Mouse (Mus musculus) myocyte (in vitro differentiated cells): ENCODE measurements around the gene Rtl3. TPM values are rescaled to one million over a fixed set of nuclear protein-coding genes. Genes with fewer than 3 reads are reported as not detected.

Experiments
- H3K27me3 ChIP-seq: one replicate; pipeline ENCODE4 v1.6.1; 2011; ENCODE audit not compliant: control insufficient read depth, insufficient read depth, insufficient read length
- H3K36me3 ChIP-seq: one replicate; pipeline ENCODE4 v1.6.1; 2011; ENCODE audit not compliant: control insufficient read depth, insufficient read depth
- H3K4me2 ChIP-seq: one replicate; pipeline ENCODE4 v1.6.1; 2011; ENCODE audit warnings: low read depth, control low read depth
- H3K4me3 ChIP-seq: one replicate; pipeline ENCODE4 v1.5.1; 2011; ENCODE audit warnings: mild to moderate bottlenecking, control low read depth, moderate library complexity
- H3K79me2 ChIP-seq: one replicate; pipeline ENCODE4 v1.6.1; 2011; ENCODE audit not compliant: control insufficient read depth, insufficient read depth
- H3ac ChIP-seq: one replicate; pipeline ENCODE4 v1.6.1; 2011; ENCODE audit not compliant: control insufficient read depth, insufficient read length
- CEBPB ChIP-seq: IDR thresholded peaks from 2 replicates; pipeline ENCODE4 v1.6.1; 2011; ENCODE audit warnings: mild to moderate bottlenecking, moderate library complexity; ENCODE audit not compliant: poor library complexity, insufficient read depth, severe bottlenecking
- E2F4 ChIP-seq: IDR thresholded peaks from one replicate; pipeline ENCODE4 v1.6.1; 2011; ENCODE audit warnings: mild to moderate bottlenecking, control low read depth, moderate library complexity; ENCODE audit not compliant: insufficient read depth
- MAX ChIP-seq: IDR thresholded peaks from one replicate; pipeline ENCODE4 v1.6.1; 2011; ENCODE audit warnings: low read depth, mild to moderate bottlenecking, control low read depth
- MYOD1 ChIP-seq, 3 experiments: IDR thresholded peaks; one replicate each; pipeline ENCODE4 v1.6.1; 2011; ENCODE audit warnings: control low read depth in 2 of 3, low read depth in 2 of 3, mild to moderate bottlenecking in 2 of 3, moderate library complexity in 1 of 3; ENCODE audit not compliant: insufficient read length in 2 of 3, control insufficient read depth in 1 of 3
- MYOG ChIP-seq, 3 experiments: IDR thresholded peaks; one replicate each; pipeline ENCODE4 v1.6.1; 2011; ENCODE audit warnings: control low read depth in 2 of 3, low read depth in 2 of 3, mild to moderate bottlenecking in 2 of 3; ENCODE audit not compliant: insufficient read length in 2 of 3, control insufficient read depth in 1 of 3, insufficient read depth in 1 of 3
- POLR2A ChIP-seq: IDR thresholded peaks from one replicate; pipeline ENCODE4 v1.6.1; 2011; ENCODE audit warnings: low read depth, mild to moderate bottlenecking, control low read depth, moderate library complexity; ENCODE audit not compliant: insufficient read length
- POLR2AphosphoS2 ChIP-seq: IDR thresholded peaks from one replicate; pipeline ENCODE4 v1.6.1; 2011; ENCODE audit warnings: low read depth, control low read depth; ENCODE audit not compliant: insufficient read length
- REST ChIP-seq: IDR thresholded peaks from one replicate; pipeline ENCODE4 v1.6.1; 2011; ENCODE audit warnings: mild to moderate bottlenecking, control low read depth, moderate library complexity; ENCODE audit not compliant: insufficient read depth, insufficient read length
- SRF ChIP-seq: IDR thresholded peaks from one replicate; pipeline ENCODE4 v1.6.1; 2011; ENCODE audit warnings: low read depth; ENCODE audit not compliant: control insufficient read depth, insufficient read length
- TCF12 ChIP-seq: IDR thresholded peaks from one replicate; pipeline ENCODE4 v1.6.1; 2011; ENCODE audit warnings: mild to moderate bottlenecking, control low read depth; ENCODE audit not compliant: poor library complexity, insufficient read depth, severe bottlenecking
- TCF3 ChIP-seq: IDR thresholded peaks from one replicate; pipeline ENCODE4 v1.6.1; 2011; ENCODE audit warnings: low read depth, control low read depth; ENCODE audit not compliant: insufficient read length
- USF1 ChIP-seq: IDR thresholded peaks from one replicate; pipeline ENCODE4 v1.6.1; 2011; ENCODE audit warnings: low read depth, mild to moderate bottlenecking, control low read depth, moderate library complexity
- polyA plus RNA-seq: library from polyadenylated mRNA; unstranded; fragments of >200 nt; fragmentation: generic; extraction: Trizol; gene quantifications from one replicate; pipeline ENCODE4 v1.2.1, GENCODE M21; 2012; ENCODE audit warnings: missing spikeins

The Rtl3 gene
- polyA plus RNA-seq: 0.10 TPM

DNA sequence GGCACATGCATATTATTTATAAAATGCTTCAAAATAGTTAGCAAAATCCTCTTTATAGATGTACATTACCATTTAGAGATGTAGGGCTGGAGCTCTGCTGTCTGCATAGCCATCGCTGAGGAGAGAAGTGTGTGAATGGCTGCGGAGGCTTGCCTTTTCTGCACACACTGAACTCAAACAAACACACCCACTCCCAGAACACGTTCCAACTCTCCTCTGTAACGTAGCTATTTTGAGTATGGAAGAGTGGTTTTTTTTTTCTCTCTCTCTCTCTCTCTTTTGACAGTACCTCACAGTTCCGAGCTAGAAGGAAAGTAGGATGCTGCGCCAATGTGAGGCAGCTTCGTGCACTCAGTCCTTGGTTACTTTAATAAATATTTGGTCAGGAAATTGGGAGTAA lies at the start of gene Rtl3:
Gene Rtl3 (minus strand): TSS at position 236 of the 400 bp plus-strand sequence.
- Histone ChIP-seq H3K4me3 (no peak within 1 kb of the TSS), H3K36me3 (no peaks in the 10 kb centered on the region), H3K79me2 (no peaks in the 10 kb centered on the region), H3K4me2 (peak within 1 kb of the TSS; percentile 4), H3ac (no peak within 1 kb of the TSS), H3K27me3 (no peaks in the 10 kb centered on the region)
- no peak for TF ChIP-seq CEBPB
- TF ChIP-seq MYOG (IDR thresholded peaks at IDR 0.05; ENCODE audit: control insufficient read depth in 1 of 3, insufficient read depth in 1 of 3, insufficient read length in 2 of 3, low read depth in 2 of 3): no peak
- TF ChIP-seq TCF3: no peak
- no peak for TF ChIP-seq MAX
- TF ChIP-seq POLR2AphosphoS2: no peak
- TF ChIP-seq MYOD1 (IDR thresholded peaks at IDR 0.05; ENCODE audit: control insufficient read depth in 1 of 3, insufficient read length in 2 of 3, low read depth in 2 of 3): no peak
- TF ChIP-seq E2F4: no peak
- TF ChIP-seq REST: no peak
- TF ChIP-seq TCF12: no peak

DNA sequence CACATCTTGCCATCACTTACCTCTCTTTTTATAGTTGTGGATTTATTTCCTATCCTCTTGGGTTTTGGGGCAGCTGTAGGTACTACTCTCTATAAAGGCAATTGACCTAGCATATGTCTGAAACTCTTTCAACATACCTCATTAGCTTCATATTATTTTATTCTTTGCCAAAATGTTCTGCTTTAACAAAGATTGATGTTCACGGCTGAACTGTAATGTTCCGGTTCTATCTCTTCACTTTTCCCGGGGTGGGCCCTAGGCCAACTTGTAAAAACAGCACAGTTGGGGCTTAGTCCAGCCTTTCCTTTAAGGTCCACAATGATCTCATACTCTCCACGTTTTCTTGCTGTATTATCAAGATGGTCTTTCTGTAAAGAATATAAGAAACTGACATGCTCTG lies 31.9 kb upstream of the Rtl3 start:
- H3K36me3 ChIP-seq: no peaks in the 10 kb centered on the region
- no peak overlapping the region for H3ac ChIP-seq
- no peaks in the 10 kb centered on the region for H3K79me2 ChIP-seq
- no peaks in the 10 kb centered on the region for H3K27me3 ChIP-seq
- H3K4me2 ChIP-seq: no peak overlapping the region
- no peak overlapping the region for H3K4me3 ChIP-seq
- TF ChIP-seq REST (no peak), POLR2A (no peak), USF1 (no peak), SRF (no peak), MYOD1 (IDR thresholded peaks at IDR 0.05; ENCODE audit: control insufficient read depth in 1 of 3, insufficient read length in 2 of 3, low read depth in 2 of 3) (no peak), TCF12 (no peak), MYOG (IDR thresholded peaks at IDR 0.05; ENCODE audit: control insufficient read depth in 1 of 3, insufficient read depth in 1 of 3, insufficient read length in 2 of 3, low read depth in 2 of 3) (no peak), POLR2AphosphoS2 (no peak), CEBPB (no peak), E2F4 (no peak)

DNA sequence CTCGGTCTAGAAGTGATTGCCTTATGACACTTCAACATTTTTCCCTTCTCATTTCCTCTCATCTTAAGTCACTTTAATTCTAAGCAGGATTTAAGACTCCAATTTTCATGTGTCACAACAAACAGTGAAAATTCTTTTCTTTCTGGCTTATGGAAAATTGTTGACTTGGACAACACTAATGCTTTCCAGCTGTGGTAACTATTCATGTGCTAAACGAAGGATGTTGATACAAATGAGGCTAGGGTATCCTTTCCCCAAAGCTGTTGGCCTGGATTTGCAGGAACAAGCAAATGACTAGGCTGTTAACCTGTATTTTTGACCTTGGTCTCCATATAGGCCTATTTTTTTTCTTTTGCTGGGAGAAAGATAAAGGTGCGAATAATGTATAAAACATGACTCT lies 31.4 kb upstream of the Rtl3 start:
- H3K4me3 ChIP-seq: no peak overlapping the region
- no peak overlapping the region for H3ac ChIP-seq
- H3K4me2 ChIP-seq: no peak overlapping the region
- TF ChIP-seq MYOG (IDR thresholded peaks at IDR 0.05; ENCODE audit: control insufficient read depth in 1 of 3, insufficient read depth in 1 of 3, insufficient read length in 2 of 3, low read depth in 2 of 3) (no peak), E2F4 (no peak)
- H3K79me2 ChIP-seq: no peaks in the 10 kb centered on the region
- H3K36me3 ChIP-seq: no peaks in the 10 kb centered on the region
- H3K27me3 ChIP-seq: no peaks in the 10 kb centered on the region

DNA sequence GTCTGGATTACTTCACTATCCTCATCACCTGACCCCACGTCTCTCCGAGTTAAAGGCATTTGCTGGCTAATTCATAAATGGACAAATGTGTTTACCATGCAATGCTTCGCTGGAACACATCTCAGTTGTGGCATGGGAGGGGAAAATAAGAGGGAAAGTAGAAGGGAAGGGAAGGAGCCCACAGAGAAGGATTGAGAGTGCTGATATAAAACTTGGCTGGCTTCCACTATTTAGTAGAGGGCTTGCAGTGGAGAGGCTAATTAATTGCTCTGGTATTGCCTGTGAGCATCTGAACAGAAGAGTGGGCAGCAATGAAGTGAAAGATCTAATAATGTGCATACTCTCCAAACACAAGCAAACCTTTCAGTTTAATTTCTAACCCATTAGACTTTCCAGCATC lies 31.0 kb upstream of the Rtl3 start:
- Histone ChIP-seq H3K36me3 (no peaks in the 10 kb centered on the region), H3K4me3 (no peak overlapping the region), H3K4me2 (no peak overlapping the region), H3ac (no peak overlapping the region), H3K27me3 (no peaks in the 10 kb centered on the region), H3K79me2 (no peaks in the 10 kb centered on the region)
- no peak for TF ChIP-seq MYOD1 (IDR thresholded peaks at IDR 0.05; ENCODE audit: control insufficient read depth in 1 of 3, insufficient read length in 2 of 3, low read depth in 2 of 3)
- no peak for TF ChIP-seq SRF
- TF ChIP-seq TCF12: no peak
- no peak for TF ChIP-seq E2F4
- no peak for TF ChIP-seq REST
- TF ChIP-seq MYOG (IDR thresholded peaks at IDR 0.05; ENCODE audit: control insufficient read depth in 1 of 3, insufficient read depth in 1 of 3, insufficient read length in 2 of 3, low read depth in 2 of 3): no peak
- TF ChIP-seq CEBPB: no peak
- TF ChIP-seq POLR2A: no peak

DNA sequence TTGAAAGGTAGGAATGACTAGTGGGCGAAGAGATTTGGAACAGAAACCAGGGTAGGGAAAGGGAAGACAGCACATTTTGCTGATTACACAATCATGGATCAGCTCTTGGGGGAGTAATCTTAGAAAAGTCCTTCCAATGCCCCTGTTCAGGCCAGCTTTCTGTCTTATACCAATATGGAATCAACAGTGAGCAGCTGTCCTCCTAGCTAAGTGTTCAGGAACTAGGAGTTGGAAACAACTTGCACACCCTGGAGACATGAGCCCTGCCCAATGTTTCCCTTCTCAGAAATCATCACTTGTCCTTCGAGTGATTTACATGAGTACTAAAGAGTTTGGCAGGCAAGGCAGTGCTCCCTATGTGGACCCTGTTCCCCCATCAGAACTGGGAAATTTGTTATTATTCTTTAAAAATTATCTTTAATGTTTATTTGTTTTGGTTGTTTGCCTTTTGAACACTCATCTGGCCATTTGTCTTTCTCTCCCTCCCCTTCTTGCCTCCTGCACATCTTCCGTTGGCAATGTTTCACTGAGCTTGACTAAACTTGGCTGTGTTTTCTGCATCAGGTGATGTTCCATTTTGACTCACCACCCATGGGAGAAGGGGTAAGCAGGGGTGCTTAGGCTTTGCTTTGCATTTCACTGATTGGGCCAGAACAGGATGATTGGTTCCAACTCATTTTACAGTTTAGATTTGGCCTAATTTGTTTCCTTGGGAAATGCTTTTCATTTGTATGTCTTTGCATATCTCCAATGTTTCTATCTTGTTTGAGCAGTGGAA lies 13.3 kb upstream of the Rtl3 start:
- H3K4me2 ChIP-seq: no peak overlapping the region
- no peak overlapping the region for H3K4me3 ChIP-seq
- H3K79me2 ChIP-seq: no peaks in the 10 kb centered on the region
- H3K27me3 ChIP-seq: no peaks in the 10 kb centered on the region
- H3ac ChIP-seq: no peak overlapping the region
- TF ChIP-seq CEBPB (no peak), MYOG (IDR thresholded peaks at IDR 0.05; ENCODE audit: control insufficient read depth in 1 of 3, insufficient read depth in 1 of 3, insufficient read length in 2 of 3, low read depth in 2 of 3) (no peak), MAX (no peak), POLR2A (no peak), USF1 (no peak), TCF3 (no peak), TCF12 (no peak), REST (no peak), SRF (no peak), E2F4 (no peak), POLR2AphosphoS2 (no peak), MYOD1 (IDR thresholded peaks at IDR 0.05; ENCODE audit: control insufficient read depth in 1 of 3, insufficient read length in 2 of 3, low read depth in 2 of 3) (no peak)
- no peaks in the 10 kb centered on the region for H3K36me3 ChIP-seq
